Mouse (Mus musculus): ENCODE data around the gene Hivep2.

Hivep2 gene

DNA sequence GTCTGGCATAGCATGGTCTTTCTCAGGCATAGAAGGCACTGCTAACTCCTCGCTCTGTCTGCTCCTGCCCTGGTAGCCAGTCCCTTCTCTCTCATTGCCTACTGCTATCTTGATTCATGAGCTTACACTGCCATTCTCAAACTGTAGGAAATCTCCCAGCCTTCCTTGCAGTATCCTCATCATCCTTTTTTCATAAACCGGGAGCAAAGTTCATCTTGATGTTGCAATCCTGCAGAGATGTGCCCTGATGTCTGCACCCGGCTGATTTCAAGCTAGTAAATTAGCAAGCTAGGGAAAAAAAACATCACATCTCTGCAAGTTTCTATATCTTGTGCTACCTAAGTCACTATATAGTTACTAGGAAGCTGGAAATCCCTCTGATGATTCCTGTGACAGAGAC lies 179.0 kb downstream of the Hivep2 start:
- DNase-seq (ENCODE audit: low spot score in 2 of 2), result no peak

DNA sequence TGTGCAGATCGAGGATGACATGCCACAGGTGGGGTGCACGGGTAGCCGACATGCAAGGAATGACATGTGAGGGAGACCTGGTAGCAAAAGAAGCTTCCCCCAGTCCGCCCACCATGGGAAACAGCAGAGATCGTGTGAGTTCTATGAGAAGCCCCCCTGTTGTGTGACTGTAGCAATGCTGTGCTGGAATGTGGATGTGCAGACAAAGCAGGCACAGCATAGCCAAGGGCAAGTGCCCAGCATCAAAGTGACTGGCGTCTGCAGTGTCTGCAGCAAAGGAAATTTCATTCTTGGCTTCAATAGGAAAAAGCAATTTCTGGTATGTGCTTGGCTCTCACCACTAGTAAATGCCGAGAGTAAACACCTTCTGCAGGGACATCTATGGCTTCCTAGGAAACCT lies 199.0 kb downstream of the Hivep2 start:
- DNase-seq (ENCODE audit: low spot score in 2 of 2), result no peak

DNA sequence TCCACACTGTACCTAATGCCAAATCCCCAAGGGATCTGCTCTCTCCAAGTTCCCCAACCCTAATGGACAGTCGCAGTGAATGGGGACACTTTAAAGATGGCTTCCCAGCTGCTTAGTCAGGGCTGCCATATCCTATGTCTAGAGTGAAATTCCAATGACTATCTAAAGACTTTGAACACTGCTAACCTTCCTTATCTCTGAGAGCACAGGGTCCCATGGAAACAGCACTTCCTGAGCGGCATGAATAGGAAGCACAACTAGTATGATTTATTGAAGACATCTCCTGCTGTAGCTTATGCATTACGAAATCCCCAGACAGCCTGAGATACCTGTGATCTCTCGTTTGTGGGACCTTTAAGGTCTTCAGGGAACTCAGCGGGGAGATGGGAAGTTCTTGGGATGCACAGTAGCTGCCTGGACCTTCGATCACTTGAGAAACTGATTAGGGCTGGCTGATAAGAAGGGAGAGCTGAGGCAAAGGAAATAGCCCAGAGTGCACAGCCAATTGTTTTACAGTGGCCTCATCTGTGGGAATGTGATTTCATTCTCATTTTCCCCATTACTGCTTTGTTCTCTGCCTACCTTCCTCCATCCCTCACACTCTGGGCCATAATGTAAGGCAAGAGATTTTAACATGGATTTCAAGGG lies 202.4 kb downstream of the Hivep2 start:
- DNase-seq (ENCODE audit: low spot score in 2 of 2), result no peak

DNA sequence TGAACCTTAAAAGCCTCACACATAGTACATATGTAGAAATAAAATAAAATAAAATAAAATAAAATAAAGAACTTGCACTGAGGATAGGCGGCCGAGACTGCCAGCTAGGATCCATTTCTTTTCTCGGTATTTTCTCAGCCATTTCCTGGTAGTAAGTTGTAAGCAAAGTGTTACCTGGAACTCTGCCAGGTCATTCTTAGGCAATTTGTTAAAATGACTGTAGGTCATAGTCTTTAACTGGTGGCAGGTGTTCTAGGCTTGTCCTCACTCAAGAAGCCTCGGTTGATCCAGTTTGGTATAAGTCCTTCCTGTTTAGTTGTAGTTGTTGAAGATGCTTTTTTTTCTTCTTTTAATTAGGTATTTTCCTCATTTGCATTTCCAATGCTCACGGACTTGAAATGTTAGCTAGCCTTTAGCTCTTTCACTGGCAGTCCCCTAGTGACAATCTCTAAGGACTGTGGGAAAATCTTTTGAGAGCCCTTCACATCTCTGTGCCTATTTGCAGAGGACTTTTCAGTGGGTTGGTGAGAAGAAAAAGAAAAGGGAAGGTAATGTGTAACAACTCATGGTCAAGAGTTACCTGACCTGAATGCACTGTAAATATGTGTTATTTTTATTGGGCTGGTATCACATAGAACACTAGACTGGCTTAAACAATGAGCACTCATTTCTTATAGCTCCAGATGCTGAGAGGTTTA lies 203.1 kb downstream of the Hivep2 start:
- no peak for DNase-seq (ENCODE audit: low spot score in 2 of 2)

DNA sequence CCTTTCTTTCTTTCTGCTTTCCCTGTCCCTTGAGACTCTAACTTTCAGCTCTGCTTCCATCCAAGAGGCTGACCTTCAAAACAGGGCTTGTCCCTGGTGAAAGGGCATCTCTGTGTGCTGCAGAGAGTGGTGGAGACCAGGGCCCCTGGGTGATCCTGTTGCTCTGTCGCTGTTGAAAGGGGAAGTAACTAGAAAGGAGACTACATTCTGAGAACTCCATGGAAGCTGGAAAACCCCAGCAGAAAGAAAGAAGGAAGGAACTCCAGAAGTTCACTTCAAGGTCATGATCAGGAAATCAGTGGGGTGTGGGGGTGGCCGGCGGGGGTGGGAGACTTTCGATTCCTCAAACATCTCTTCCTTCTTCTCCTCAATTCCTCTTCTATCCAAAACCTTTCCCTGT lies 208.2 kb downstream of the Hivep2 start:
- DNase-seq (ENCODE audit: low spot score in 2 of 2), result peak in 1 of 2 experiments; percentile 64

DNA sequence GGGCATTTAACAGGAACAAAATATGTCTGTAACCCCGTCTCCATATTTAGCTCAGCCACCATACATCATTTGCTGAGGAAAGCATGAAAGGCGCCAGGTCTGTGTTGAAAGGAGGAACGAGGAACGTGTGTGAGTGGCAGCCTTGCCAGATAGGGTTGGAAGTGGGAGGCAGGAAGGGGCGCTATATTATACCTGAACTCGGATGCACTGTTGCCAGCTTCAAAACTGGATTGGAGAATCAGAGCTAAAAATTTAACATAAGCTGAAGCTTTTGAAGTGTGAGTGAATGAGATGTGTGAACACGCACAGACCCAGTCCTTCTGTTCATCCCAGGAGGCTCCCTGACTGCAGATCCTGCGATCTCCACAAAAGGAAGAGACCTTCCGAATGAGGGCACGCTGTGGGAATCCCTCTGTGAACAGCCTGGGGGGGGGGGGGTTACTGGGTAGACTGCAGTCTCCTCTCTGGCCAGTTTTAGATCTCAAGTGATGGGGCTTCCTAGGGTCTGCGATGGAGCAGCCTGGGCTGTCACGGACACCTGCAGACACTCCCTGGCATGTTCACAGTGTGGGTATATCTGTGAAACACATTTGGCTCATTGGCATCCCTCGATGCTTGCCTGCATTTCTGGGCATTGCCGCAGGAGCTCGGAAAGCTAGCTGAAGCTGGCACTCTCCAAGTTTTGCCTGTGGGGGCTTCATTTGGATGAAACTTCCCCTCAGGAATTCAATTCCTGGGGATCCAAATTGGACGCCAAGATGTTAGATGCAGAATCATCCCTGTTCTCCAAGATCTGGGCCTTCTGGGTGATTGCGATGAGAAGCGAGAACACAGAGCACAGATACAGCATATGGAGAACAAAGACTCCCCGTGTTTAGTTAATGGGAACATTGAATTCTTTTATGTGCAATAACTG lies 213.8 kb downstream of the Hivep2 start:
- DNase-seq (ENCODE audit: low spot score in 2 of 2), result no peak

DNA sequence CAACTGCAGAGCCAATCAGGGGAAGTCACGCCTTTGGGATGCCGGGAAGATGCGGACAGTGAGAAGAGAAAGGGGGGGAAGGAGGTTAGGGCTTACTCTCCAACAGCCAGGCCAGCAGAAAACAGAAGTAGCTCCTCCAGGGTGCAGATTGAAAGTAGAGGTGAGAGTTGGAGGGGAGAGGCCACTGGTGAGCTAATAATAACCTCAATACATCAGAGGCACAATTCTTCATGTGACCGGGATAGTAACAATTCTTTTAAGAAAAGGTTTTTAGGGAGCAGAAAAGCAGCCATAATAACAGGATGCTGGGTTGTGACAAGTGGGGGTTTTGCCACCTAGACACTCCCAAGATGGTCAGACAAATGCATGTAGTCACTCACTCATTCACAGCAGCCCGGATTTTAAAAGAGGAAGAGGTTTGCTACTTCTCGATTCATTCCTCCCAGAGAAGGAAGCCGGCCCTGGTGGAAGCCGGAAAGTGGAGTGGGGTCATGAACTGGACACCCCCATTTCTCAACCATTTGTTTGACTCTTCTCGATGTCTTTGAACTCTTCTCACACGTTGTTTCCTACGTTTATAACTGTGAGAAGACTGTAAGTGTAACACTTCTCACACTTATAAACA lies 220.6 kb downstream of the Hivep2 start:
- DNase-seq (ENCODE audit: low spot score in 2 of 2), result peak in 1 of 2 experiments; percentile 30

DNA sequence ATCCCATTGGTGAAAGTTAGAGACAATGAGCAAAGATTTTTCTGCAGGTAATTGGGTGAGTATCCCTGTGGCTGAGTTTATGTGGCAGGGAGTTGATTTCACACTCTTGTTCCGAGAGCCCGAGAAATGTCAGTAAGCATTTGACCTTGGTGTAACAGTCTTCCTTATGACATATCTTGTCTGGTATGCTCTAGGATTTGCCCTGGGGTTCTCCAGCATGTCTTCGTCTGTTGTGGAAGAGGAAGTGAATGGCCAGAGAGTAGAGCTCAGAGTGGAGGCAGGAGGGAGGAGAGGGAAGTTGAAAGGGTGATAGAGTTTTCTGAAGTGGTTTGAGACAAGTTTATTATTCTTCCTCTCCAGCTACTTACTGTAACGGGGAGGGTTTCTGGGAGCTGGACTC lies 223.2 kb downstream of the Hivep2 start:
- DNase-seq (ENCODE audit: low spot score in 2 of 2), result peak in 1 of 2 experiments; percentile 39

DNA sequence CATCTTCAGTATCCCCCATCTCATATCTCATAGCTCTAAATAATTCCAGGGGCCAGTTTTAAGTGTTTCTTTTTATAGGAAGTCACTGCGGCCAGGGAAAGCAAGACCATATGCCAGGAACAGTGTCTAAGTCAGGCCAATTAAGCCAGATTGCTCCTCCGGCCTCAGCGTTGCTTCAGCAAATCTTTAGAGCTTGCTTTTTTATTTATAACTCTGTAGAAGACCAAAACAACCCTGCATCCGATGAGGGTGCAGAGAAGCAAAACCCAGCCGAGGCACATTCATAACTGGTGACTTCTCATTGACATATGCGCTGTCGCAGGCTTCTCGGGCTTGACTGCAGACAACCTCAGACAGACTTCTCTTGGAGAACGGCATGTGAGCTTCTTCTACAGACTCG lies 225.3 kb downstream of the Hivep2 start:
- no peak for DNase-seq (ENCODE audit: low spot score in 2 of 2)

DNA sequence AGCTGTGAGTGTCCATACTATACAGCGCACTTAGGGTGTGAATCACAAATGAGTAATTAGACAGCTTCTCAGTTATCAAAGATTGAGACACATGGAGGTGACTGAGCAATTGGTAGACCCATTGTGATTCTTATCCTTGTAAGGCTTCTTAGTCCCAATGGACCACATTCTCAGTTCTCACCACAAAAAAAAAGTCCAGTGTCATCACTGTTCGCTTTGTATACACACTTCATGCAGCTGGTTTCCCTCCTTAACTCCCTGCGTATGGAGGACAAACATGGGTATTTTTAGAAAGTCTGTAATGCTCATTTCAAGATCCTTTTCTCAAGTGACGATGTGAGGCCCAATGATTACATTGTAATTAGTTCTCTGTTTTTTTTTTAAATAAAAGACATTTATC lies 226.3 kb downstream of the Hivep2 start:
- no peak for DNase-seq (ENCODE audit: low spot score in 2 of 2)

DNA sequence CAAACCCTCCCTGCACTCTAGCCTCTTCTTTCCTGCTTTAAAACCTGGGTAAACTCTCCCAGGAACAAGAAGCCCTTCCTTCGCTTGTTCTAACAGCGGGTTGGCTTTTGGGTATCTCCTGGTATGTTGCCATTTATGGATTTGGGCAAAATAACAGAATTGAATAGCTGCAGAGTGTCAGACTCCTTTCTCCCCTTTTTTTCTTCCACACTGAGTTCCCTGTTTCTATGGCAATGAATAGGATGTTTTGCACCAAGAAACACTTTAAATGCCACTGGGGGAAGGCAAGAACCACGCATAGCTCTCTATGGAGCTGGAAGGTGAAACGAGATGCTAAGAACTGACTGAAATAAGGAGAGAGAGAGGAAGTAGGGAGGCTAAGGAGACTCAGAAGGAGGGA lies 227.8 kb downstream of the Hivep2 start:
- no peak for DNase-seq (ENCODE audit: low spot score in 2 of 2)

DNA sequence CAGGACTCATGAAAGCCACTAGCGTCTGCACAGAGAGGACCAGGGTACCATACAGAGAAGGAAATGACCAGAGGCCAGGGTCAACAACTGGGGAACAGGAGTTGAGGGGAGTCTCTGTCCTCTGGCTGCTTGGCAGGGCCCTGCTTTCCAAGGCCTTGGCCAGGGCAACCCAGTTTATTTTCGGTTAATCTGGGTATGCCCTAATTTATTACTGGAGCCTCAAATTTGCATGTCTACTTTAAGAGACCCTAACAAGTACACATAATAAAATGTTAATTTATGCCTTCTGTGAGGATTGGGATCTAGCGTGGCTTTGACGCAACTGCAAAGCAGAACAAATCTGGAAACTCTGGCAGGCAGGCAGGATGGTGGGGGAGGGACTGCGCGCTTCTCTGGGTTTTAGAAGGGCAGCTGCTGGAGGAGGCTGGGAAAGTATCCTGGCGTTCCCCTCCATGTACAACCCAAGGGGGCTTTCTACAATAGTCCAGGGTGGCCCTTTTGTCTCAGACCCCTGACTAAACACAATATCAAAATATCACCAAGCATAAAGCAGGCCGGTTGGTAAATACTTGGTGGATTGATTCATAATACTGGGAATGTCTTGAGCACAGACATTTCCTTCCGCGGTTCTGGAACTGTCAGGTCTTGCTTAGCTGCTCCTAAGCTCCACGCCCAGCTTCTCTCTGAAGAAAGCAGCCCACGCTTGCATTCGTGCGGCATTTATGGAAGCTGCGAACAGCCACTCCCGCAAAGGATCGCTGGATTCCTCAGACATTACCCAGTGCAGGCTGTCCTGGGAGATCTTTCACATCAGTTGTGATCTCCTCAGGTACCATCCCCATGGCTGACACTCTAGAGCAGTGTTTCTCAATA lies 230.1 kb downstream of the Hivep2 start:
- DNase-seq (ENCODE audit: low spot score in 2 of 2), result no peak

DNA sequence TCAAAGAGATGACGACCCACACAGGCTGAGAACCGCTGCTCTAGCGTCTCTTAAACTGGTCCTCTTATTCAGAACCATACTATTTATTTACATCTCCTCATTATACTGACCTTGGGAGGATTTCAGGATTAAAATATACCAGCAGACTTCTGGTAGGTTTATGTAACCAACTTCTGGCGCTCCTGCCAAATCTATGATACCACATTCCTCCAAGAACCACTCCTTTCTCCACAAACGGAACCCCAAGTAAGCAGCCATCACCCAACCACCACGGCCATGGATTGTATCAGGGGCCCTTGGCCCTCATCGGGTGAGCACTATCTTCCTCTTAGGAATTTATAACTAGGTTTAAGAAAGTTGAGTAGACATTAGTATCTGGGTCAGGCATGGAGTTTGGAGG lies 230.9 kb downstream of the Hivep2 start:
- DNase-seq (ENCODE audit: low spot score in 2 of 2), result no peak

DNA sequence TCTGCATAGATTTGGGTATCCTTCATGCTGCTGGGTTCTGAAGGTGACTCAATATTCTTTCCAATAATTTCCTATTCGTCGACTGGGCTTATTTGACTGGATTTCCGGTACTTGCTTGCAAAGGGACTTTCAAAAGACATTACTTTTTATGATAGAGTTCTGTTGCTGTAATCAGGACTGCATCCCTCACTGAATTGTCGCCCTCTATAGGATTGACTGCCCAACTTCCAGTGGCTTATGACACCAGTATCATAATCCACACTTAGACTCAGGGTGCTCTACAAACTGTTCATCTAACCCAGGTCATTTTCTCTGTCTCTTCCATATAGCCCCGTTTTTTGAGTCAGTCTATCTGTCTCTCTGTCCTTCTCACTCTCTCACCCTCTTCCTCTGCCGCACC lies 231.4 kb downstream of the Hivep2 start:
- DNase-seq (ENCODE audit: low spot score in 2 of 2), result no peak

DNA sequence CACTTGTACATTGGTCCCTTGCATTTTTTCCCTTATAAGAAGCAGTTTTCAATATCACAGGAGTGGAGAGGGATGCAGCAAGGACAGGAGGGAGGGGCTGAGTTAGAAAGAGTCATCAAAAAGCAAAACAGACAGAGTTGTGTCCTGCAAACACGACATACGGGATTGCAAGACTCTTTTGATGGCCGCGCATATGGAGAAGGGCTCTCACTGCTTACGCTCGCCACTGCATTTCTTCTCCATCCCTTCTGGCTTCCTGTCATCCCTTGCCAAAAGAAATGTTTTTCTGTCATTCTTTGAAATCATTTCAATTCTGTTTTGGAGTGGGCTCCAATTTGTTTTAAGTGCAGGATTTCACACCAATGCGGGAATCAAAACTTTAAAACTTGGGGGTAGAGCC lies 233.5 kb downstream of the Hivep2 start:
- no peak for DNase-seq (ENCODE audit: low spot score in 2 of 2)

DNA sequence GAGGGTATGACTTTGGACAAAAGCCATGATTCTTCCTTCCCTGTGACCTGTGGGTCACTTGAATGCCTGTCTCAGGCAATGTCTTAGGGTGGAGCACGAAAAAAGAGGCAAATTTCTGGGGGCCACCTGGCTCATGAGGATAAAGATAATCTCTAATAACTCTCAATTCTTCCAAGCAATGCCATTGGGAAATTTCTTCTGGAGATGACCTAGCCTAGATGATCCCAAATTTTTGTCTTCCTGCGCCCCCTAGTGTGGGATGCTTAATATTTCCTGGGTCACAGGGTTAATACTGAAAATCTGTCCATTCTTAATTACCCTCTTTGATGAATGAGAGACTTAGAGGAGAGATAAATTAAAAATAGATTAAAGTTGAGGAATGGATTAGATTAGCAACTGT lies 234.4 kb downstream of the Hivep2 start:
- DNase-seq (ENCODE audit: low spot score in 2 of 2), result peak; percentile 23 to 59
